Mouse (Mus musculus): ENCODE results near the gene Dhx35.

Gene Dhx35

GRCm38 (mm10) chr2:158891319-158891718 is 96.7 kb downstream of the Dhx35 start:
- DNase-seq (ENCODE audit: low read depth, low spot score): no peak

DNA sequence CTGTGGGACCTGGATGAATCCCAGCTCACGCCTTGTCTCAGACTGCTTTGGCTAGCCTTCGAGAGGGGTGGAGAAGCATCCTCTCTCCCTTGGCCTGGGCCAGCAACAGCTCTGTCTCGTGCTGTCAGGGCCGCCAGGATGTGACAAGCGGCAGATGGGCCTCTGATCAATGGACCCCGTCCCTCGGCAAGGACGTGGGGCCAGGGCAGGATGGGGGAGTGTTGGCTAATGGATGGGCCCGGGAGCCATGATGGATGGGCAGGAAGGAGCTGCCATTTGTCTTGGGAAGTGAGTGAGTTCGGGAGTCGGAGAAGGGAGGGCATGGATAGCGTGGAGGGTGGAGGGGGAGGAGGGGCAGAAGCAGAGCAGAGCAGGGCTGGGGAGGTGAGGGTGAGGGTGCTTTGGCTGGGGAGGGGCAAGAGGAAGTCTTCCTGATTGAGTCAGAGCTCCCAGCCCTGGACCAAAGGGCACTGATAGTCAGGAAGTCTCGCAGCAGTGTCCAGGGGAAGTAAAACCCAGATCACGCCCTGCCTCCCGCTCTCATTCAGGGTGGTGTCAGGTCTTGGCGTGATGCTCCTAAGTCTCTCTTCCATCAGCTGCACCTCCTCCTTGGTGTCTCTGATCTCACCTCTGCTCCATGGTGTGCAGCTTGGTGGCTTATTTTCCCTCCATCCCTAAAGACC is 98.7 kb downstream of the Dhx35 start:
- DNase-seq (ENCODE audit: low read depth, low spot score): no peak

DNA sequence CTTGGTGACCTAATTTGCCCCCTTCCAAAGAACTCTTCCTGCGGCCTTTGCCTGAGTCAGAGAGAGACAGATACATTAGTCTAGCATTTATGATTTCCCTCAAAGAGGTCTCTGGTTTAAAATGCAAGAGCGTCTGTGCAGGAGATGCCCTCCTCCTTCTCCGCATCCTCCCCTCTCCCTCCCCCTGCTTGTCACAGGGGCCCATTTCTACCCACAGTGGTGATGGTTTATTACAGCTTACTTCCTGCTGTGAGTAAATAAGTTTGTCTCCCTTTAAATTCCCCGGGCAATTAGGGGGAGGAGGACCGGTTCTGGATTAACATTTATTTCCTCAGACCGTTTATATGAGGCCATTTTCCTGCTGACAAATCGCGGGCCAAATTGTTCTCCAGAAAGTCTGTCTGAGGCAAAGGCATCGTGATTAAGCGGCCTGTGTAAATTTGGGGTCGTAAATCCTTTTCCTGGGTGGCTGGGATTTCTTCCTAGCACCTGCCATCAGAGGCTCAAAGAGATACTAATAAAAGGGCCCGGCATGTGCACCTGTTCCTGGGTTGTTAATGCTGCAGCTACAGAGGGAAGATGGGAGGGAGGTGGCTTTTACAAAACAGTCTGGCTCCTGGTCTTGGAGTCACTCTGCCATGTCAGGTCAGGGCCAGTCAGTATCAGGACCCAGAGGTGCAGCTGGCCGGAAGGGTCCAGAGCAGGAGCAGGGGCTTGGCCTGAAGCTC is 104.0 kb downstream of the Dhx35 start:
- DNase-seq (ENCODE audit: low read depth, low spot score): no peak
